ENCODE assay signal across 8 mouse cellular contexts in the genomic region with DNA sequence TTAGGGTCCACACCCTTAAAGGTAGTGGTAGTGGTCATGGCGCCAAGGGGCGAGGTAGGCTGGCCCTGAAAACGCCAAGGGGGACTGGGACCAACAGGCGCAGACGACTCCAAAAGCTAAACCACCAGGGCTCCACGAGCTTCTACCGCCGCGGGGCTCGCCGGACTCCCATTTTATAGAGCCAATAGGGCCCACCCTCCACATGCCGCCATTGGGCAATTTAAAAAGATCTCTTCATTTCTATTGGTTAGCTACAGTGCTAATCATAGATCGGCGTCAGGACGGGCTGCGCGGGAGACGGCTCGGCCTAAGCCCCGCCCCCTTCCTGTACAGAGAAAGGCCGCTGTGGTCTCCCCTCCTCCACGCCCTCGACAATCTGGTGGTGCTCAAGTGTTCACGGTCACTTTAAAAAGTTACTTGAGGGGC. TPM values are rescaled to one million over a fixed set of nuclear protein-coding genes. Genes with fewer than 3 reads are reported as not detected.
A peak's percentile ranks its signal among the peaks of the same experiment; 100 is the strongest.
DNase-seq lines count a peak whose midpoint lies in the region; ATAC-seq lines count a peak whose summit lies in the region.

Gene Jpt1, minus strand, starts transcription at position 150 of the 426 bp plus-strand sequence.

- DNase-seq in Muller cell, postnatal 12 days (ENCODE audit: inconsistent ontology term): peak; percentile 98
- DNase-seq in cerebellum, adult 9-11 months: peak; percentile 97
- DNase-seq in frontal cortex, adult 2 months (ENCODE audit: extremely low spot score in 1 of 2, low spot score in 1 of 2): peak; percentile 94 to 99
- peak; percentile 96 for DNase-seq in hindbrain, embryonic 11.5 days (ENCODE audit: low spot score)
- DNase-seq in layer of hippocampus, postnatal 10 days (ENCODE audit: low spot score in 2 of 2): peak; percentile 96 to 98
- peak; percentile 97 for DNase-seq in lung, postnatal 10 days
- DNase-seq in ovary, postnatal 36 days (ENCODE audit: low spot score): peak; percentile 93
- DNase-seq in thymus, postnatal 25 days: peak; percentile 99

- peak within 1 kb of the TSS; percentile 99 for H3K9ac ChIP-seq in hindbrain, embryonic 11.5 days (ENCODE audit: low read depth, low read length)

- peak within 1 kb of the TSS; percentile 80 for H3K27ac ChIP-seq in hindbrain, embryonic 11.5 days (ENCODE audit: low read depth, low read length)

- H3K4me2 ChIP-seq in hindbrain, embryonic 11.5 days (replicated peaks; ENCODE audit: low read depth, low read length): peak within 1 kb of the TSS; percentile 88

- H3K4me3 ChIP-seq in hindbrain, embryonic 11.5 days (ENCODE audit: low read depth, low read length): peak within 1 kb of the TSS; percentile 100

- 0% methylated on average over 23 of the region's 24 CpGs for WGBS in hindbrain, embryonic 11.5 days

- no peaks in the 10 kb centered on the region for H3K27me3 ChIP-seq in hindbrain, embryonic 11.5 days (ENCODE audit: control insufficient read depth, insufficient read depth, low read length)

- peak; percentile 97 for ATAC-seq in hindbrain, embryonic 11.5 days (ENCODE audit: low FRiP score)

- peaks cover 18% of the 10 kb centered on the region; the same call in 1 of the 2 replicates for H3K4me1 ChIP-seq in hindbrain, embryonic 11.5 days (replicated peaks; ENCODE audit: control insufficient read depth, insufficient read depth, low read length)

- H3K9me3 ChIP-seq in hindbrain, embryonic 11.5 days (ENCODE audit: control insufficient read depth, low read length): no peaks in the 10 kb centered on the region

- no peaks in the 10 kb centered on the region for H3K36me3 ChIP-seq in hindbrain, embryonic 11.5 days (ENCODE audit: control insufficient read depth, insufficient read depth, low read length)

RNA-seq across cellular contexts. Expression of gene Jpt1, which starts in this region (rescaled TPM):
- 209 and 216 TPM in 2 replicates for polyA plus RNA-seq in frontal cortex, adult 2 months (2012; rRNA removed)
- 990 and 1,006 TPM in 2 replicates for polyA plus RNA-seq in hindbrain, embryonic 11.5 days (2014; fragmentation: Nextera tagmentation; extraction: Ambion mirVana)
- total RNA-seq in layer of hippocampus, postnatal 10 days (2021): 100 to 1,000 TPM; 315 to 332 TPM

Comparison
In these comparisons a context has a peak if more than half of its experiments do, and no peak if none do; other contexts are left out.
1. Peak in every context shown above with its lines: DNase-seq, ATAC-seq, H3K4me3 ChIP-seq and H3K27ac ChIP-seq.